Mouse (Mus musculus) bone marrow, adult 2 months (tissue): Measurements from ENCODE around the gene Sept9. TPM values are rescaled to one million over a fixed set of nuclear protein-coding genes. Genes with fewer than 3 reads are reported as not detected.

Experiments
- H3K27ac ChIP-seq: fragments of 200-500 bp; 2 replicates; pipeline ENCODE4 v1.5.1; 2012; ENCODE audit warnings: low read depth, mild to moderate bottlenecking, control low read depth, inconsistent platforms, low read length; ENCODE audit not compliant: control insufficient read depth, poor library complexity, insufficient read depth
- H3K4me1 ChIP-seq: fragments of 200-500 bp; 2 replicates; pipeline ENCODE4 v1.6.1; 2011; ENCODE audit warnings: low read length; ENCODE audit not compliant: control insufficient read depth, insufficient read depth
- H3K4me3 ChIP-seq: fragments of 200-500 bp; replicated peaks from 2 replicates; pipeline ENCODE3; 2011; ENCODE audit warnings: mild to moderate bottlenecking, low read depth, low read length, control low read depth; ENCODE audit not compliant: control insufficient read depth
- CTCF ChIP-seq: fragments of 200-500 bp; IDR thresholded peaks from 2 replicates; pipeline ENCODE4 v1.5.1; 2011; ENCODE audit warnings: low read length, control low read depth; ENCODE audit not compliant: control insufficient read depth, insufficient read depth
- POLR2A ChIP-seq: fragments of 200-500 bp; IDR thresholded peaks from 2 replicates; pipeline ENCODE4 v1.6.1; 2011; ENCODE audit warnings: low read depth, mild to moderate bottlenecking, control low read depth, low read length, borderline replicate concordance; ENCODE audit not compliant: control insufficient read depth
- WGBS: fragments of 180-500 bp; shearing (Covaris S2); methylation state at CpG from one replicate; pipeline ENCODE4 v1.1.7; 2018; 5-methylcytosine and 5-hydroxymethylcytosine counted together
- polyA plus RNA-seq: library from polyadenylated mRNA; stranded (reverse); fragments of >200 nt; gene quantifications from 2 replicates; pipeline ENCODE4 v1.2.4, GENCODE M21; 2011; ENCODE audit warnings: low replicate concordance; ENCODE audit not compliant: missing spikeins, insufficient read depth, insufficient read length

Sept9 gene
- polyA plus RNA-seq, 1 experiment, result 51.6 TPM

DNA sequence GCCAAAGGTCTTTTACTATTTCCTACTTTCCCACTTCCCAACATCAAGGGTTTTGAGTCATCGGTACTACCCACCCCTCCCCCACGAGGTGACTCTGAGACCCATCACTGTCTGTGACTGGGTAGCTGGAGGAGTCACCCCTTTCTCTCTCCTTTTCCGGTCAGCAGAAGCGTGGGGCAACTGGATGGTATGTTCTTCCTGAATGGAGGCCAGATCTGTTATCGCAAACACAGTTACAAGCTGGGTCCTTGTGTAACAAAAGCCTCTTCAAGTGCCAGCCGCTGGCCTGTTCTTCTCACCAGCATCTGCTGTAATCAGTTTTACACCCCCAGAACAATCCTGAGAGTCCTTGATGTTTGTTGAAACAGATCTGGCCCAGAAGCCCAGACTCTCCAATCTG is 70.5 kb downstream of the Sept9 start:
- TF ChIP-seq POLR2A (no peak), CTCF (no peak)
- Histone ChIP-seq H3K4me3 (no peak overlapping the region), H3K4me1 (no peaks in the 10 kb centered on the region), H3K27ac (no peak overlapping the region)
- whole genome bisulfite sequencing, result 78% methylated on average over 6 of the region's 6 CpGs

DNA sequence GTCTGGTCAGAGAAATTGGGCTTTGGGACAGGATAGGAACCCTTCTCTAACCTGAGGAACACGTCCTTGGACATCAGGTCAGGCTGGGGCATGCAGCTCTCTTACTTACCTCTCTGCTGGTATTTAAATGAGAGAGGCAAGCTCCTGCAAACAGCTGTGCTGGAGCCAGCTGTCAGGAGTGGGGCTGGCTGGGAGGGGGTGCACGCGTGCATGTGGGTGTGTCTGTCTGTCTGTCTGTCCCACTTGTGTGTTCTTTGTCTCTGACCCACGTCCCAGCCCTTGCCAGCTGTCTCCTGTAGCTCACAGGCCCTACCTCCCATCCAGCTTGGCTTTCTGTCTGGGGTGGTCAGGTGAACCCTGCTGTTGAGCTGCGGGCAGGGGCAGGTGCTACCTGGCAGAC is 75.5 kb downstream of the Sept9 start:
- no peak for TF ChIP-seq POLR2A
- no peak overlapping the region for H3K4me3 ChIP-seq
- WGBS, result 59% methylated on average over 5 of the region's 5 CpGs
- H3K27ac ChIP-seq, result no peak overlapping the region
- no peaks in the 10 kb centered on the region for H3K4me1 ChIP-seq

DNA sequence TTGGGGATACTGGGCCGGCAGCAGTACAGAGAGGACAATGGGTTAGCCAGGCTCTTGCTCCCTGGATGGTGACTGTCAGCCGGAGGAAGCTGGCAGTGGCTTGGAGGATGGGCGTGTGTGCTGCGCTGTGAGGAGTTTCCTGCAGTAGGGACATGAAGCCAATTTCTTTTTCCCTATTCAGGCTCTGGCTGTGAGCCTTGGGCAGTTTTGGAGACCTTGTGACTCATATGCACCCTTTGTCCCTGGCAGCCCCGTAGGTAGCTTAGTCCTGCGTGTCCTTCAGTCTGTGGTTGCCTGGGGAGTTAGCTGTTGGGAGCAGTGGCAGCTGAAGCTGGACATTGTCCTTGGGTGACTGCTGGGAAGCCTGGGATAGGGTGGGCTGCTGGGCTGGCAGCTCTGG is 76.5 kb downstream of the Sept9 start:
- Histone ChIP-seq H3K27ac (no peak overlapping the region), H3K4me3 (no peak overlapping the region), H3K4me1 (no peaks in the 10 kb centered on the region)
- WGBS, result 61% methylated on average over 6 of the region's 6 CpGs
- TF ChIP-seq CTCF (no peak), POLR2A (no peak)

DNA sequence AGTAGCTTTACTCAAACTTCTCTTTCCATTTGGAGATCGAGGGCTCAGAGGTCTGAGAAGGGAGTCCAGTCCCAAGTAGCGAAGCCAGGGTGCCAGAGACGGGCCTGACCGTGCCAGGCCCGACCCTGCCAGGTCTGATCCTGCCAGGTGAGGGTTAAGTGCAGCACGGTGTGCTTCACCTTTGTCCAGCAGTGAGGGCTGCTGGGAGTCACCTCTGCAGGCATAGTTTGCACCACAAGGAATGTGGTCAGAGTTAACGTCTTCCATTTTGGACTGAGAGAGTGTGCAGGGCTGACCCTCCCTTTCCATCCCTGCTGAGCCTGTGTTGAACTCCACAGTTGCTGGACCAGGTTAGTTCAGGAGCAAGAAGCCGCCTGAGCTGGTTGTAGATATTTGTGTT is 77.5 kb downstream of the Sept9 start:
- WGBS, result 80% methylated on average over 8 of the region's 8 CpGs
- no peaks in the 10 kb centered on the region for H3K4me1 ChIP-seq
- no peak overlapping the region for H3K4me3 ChIP-seq
- TF ChIP-seq CTCF (no peak), POLR2A (no peak)
- H3K27ac ChIP-seq, result no peak overlapping the region

DNA sequence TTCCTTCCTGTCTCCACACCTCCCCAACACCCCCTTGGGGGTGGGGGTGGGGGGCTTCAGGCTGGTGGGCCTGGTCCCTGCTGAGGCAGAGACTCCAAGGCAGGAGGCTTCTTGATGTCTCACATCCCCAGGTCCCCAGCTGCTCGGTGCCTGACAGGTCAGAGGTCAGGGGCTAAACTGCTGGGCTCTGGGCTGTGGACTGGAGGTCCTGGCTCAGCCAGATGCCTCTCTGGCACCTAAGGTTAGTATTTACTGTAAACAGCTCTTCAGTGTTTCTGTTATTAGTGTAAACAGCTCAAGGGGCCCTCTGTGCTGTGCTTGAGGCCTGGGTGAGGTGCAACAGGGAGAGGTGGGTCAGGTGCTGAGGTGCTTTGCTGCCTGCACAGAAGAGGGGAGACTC is 78.7 kb downstream of the Sept9 start:
- Histone ChIP-seq H3K4me1 (no peaks in the 10 kb centered on the region), H3K4me3 (no peak overlapping the region), H3K27ac (no peak overlapping the region)
- 82% methylated on average over 1 of the region's 1 CpGs for WGBS
- TF ChIP-seq POLR2A, result no peak
- no peak for TF ChIP-seq CTCF

DNA sequence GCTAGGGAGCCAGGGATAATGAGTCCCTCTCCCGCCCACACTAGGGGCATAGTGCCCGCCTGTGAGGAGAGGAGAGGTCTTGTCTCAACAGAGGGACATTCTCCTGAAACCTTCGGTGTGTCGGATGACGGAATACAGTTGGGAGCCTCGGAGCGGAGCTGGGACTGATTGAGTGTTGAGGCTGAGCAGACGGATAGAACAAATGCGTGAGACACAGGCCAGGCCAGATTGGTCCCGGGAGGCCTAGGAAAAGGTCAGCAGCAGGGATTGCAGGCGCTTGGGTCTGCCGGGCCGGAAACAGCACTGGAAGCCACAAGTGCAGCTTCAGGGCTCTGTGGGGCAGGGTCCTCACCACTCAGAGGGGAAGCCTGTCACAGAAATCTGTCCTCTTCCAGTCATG is 79.1 kb downstream of the Sept9 start:
- H3K27ac ChIP-seq, result no peak overlapping the region
- no peaks in the 10 kb centered on the region for H3K4me1 ChIP-seq
- H3K4me3 ChIP-seq, result no peak overlapping the region
- 84% methylated on average over 13 of the region's 13 CpGs for WGBS
- TF ChIP-seq CTCF, result no peak
- TF ChIP-seq POLR2A, result no peak

DNA sequence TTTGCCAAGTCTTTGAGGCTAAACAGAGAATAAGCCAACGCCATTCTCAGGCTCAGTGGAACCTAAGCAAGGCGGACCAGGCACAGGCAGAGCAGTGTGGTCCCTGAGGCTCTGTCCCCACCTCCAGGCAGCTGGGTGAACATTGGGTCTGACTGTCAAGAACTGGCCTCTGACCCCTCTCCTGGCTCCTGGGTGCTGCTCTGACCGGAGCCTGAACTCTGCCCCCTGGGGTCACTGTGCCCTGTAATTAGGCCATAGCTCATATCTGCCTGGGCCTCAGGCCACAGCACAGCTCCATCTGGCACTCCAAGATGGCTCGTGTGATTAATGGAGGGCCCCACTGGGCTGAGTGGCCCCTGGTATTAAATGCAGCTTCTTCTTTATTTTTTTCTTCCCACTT is 80.5 kb downstream of the Sept9 start:
- no peak for TF ChIP-seq POLR2A
- no peak for TF ChIP-seq CTCF
- WGBS, result 75% methylated on average over 4 of the region's 4 CpGs

DNA sequence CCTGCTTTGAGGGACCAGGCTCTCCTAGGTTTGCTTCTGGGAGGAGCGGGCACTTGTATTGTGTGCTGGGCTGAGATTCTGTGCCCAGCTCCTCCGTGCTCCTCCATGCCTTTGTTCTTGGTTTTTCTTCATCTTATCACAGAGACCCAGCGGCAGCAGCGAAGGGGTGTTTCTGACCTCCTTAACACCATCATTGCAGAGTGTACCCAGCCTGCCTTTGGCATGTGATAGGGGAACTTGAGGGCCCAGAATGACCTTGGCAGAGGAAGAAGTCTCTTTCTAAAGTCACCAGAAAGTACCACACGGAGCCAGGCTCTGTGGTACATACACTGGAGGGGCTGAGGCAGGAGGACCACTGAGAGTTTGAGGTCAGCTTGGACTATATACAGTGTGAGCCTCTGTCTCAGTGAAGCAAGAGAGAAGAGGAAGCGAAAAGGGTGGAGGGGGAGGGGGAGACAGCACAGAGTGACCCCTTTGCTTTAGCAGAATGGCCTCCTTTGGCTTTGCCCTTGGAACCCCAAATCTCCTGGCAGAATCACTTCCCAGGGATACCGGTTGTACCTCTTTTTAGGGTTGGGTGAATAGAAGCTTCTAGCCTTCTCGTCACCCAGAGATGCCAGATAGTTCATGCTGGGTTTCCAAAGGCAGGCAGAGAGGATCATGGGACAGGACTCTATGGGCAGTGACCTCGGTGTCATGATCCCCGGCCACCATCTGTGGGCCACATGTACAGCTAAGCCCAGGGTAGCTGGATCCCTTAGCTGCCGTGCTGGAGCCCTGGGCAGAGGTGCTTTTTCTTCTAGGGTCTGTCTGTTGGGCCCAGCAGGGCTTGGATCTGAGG is 83.8 kb downstream of the Sept9 start:
- Histone ChIP-seq H3K27ac (no peak overlapping the region), H3K4me1 (no peaks in the 10 kb centered on the region)
- 62% methylated on average over 11 of the region's 11 CpGs for WGBS

More for the DNA sequence above, 80.5 kb downstream of the Sept9 start:
- H3K27ac ChIP-seq, result no peak overlapping the region
- H3K4me3 ChIP-seq, result no peak overlapping the region
- H3K4me1 ChIP-seq, result no peaks in the 10 kb centered on the region

DNA sequence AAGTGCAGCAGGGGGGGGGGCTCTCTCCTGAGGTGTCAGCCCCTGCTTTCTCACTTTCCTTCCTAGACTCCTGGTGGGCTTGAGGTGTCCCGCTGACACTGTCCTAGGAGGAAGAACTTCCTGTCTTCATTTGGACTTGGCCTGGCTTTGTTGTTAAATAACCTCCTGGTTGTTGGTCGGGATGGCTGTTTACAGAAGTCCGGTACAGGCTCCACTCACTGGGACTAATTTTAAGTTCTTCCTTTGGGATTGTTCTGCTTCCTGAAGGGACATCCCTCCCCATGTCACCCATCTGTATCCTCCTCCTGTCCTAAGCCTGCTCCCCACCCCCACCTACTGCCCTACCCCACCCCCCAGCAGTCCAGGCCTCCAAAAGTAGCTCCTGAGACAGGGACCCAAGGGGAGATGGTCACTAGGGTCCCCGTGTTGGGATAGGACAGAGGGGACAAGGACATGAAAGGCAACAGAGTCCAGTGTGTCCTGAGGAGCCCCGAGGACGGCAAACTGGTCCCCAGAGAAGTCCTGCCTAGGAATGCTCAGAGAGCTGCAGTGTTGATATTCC is 84.5 kb downstream of the Sept9 start:
- no peak overlapping the region for H3K4me3 ChIP-seq
- H3K27ac ChIP-seq, result no peak overlapping the region
- 81% methylated on average over 6 of the region's 6 CpGs for WGBS
- H3K4me1 ChIP-seq, result no peaks in the 10 kb centered on the region
- TF ChIP-seq POLR2A (no peak), CTCF (no peak)

More for the DNA sequence above, 83.8 kb downstream of the Sept9 start:
- H3K4me3 ChIP-seq, result no peak overlapping the region
- no peak for TF ChIP-seq CTCF
- TF ChIP-seq POLR2A, result no peak
